Mouse (Mus musculus) adrenal gland, adult 8-10 months (tissue): ENCODE results near the gene Prdx5. TPM values are rescaled to one million over a fixed set of nuclear protein-coding genes. Genes with fewer than 3 reads are reported as not detected.

Experiments
- DNase-seq: peaks from one replicate; pipeline ENCODE4 v3.0.0; 2022
- total RNA-seq, 4 experiments: library from RNA; stranded (reverse); gene quantifications; 2 replicates each; pipeline ENCODE4 v1.2.4; 2022

Gene Prdx5
- 100 to 1,000 TPM; 197 to 273 (median 224) TPM for total RNA-seq

DNA sequence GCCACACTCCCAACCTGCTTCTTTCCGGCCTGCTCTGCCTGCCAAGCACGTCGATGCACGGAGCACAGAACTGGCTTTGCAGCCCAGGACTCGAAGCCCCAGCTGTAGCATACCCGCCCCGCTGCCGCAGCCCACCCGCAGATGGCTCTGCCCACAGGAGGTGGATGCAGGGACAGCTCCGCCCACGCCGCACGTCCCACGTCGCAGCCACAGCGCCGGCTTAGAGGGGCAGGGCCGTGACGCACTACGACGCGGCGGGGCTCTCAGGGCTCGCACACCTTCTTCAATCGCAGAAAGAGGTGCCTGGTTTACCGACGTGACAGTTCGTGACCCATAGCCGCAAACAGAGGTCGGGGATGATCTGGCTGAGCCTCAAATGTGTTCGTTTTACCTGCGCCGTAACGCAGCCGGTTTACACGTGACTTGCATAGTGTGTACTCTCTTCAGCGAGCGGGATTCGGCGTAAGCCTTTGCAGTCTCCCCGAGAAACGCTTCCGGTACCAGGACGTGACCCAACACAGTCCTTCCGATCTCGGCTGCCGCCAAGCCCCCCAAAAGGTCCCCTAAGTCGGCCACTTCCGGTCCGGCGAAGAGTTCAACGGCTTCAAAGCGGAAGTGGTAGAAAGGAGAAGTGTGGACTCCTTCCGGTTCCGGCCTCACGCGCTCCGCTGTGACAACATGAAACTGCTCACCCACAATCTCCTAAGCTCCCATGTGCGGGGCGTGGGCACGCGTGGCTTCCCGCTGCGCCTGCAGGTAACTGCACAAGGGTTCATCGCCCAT, at the start of gene Prdx5, which contains the start of gene Trmt112:
TSS of gene Prdx5 (minus strand) at position 600 of the 783 bp plus-strand sequence.
TSS of gene Trmt112 (plus strand) at position 192 of the 783 bp plus-strand sequence.
- peak; percentile 89 for DNase-seq

DNA sequence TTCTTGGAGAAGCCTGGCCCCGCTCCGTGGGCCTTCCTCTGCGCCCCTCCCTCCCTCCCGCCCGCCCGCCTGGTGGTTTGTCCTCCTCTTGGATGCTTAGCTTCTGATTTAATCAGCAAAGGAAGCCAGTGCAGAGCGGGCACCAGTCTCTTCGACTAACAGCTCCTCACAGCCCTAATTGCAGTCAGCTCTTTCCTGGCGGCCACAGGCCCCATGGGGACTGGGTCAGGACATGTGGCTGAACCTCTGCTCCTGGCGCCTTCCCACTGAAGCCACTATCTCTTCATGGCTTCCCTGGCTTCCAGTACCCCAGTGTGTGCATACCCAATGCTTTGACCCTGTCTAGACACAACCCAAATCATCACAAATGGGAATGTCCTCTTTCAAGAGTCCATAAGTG, 46.6 kb upstream of the Prdx5 start:
- DNase-seq, result no peak

DNA sequence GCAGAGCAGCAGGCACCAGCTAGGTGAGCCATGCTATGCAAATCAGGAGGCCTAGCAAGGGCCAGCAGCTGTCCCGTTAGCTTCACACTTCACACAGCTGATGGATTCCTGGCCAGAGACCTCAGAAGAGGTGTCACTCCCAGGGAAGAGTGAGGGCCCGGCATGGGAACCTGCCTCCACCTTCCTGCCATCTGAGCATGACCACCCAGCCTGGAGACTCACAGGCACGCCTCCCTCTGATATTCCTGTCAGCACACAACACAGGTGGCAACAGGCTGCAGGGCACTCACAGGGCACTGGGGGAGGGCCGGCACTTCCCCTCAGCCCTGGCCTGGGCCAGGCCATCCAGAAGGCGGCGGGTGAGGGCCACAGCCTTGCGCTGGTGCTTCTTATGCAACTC, 45.5 kb upstream of the Prdx5 start:
- no peak for DNase-seq

DNA sequence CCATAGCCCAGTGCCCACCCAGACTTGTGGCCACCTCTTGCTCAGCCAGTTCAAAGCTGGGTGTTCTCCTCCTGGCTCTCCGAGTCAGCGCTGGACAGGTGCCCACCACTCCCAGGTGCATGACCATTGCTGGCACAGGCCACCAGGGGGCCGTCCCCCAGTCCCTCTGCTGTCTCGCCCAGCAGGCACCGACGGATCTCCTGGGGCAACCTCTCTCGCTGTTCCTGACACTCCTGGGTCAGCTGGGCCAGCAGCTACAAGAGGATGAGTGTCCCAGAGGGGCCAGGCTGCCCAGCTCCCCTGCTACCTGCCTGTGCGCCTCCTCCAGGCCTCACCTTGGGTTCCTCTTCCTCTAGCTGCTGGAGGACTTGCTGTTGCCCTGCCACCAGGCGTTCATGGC, 44.1 kb upstream of the Prdx5 start:
- DNase-seq, result no peak

DNA sequence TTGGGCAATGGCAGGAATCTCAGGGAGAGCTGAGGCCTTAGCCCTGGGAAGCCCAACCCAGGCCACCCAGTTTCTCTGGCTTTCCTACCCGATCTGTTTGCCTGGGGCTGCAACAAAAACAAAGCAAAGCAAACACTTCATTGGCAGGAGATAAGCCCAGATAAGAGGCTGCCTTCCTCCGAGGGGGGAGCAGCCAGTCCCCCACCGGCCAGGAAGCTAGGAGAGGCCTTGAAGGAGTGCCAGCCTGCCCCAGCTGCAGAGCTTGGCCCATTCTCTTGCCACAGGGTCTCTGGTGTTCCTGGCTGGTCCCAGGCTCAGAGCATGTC, 42.8 kb upstream of the Prdx5 start:
- peak; percentile 82 for DNase-seq

DNA sequence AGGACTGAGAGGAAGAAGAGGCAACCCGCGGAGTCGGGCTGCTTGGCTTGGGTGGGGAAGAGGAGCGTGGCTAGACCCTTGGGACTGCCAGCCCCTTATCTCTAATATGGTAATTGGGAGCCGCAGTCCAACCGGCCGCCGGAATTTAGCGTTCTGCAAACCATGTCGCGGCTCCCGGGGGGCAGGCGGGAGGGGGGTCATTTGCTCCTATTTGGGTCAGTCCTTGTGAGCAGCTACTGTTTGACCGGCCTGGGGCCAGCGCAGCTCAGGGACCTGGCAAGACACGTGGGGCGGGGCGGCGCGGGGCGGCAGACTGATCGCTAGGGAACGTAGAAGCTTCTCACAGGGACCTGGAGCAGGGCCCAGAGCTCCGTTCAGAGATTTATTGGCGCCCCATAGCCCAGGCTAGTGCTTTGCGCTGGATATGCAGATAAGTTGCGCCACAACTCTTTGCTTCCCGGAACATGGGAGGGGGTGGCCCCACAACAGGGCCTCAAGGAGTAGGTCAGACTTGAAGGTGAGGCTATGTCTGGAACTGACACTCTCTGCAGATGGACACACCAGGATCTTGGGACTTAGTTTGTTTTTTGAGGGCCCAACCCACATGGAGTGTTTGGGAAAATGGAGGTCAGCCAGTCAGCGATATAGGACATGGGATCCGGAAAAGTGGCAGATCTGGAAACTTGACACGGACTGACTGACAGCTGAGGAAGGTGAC, 42.2 kb upstream of the Prdx5 start:
- DNase-seq, result peak; percentile 91

DNA sequence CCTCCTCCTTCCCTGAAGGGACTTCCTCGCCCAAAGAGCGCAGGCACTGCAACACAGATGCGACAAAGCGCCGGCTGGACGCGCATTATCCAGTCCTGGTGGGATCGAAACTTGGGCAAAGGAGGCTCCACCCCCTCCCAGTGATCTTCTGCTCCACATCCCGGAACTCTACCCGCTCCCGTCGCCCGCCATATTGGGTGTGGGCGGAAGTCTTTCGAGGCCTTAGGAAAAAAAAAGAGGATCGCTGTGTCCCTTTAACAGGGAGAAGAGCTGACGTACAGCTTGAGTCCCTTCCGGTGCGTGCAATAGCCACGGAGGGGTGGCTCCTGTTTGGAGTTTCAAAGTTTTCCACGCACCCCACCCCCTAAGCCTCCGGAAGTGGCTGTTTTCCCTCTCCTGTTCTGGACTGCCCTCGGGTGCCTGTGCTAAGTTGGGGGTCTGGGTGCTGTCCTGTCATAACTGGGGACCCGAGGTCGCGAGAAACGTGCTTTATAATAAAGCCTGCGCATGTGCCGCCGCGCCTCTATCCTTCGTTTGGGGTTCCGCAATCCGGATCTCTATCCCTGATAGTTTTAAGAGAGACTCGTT, 41.6 kb upstream of the Prdx5 start:
- peak; percentile 98 for DNase-seq

DNA sequence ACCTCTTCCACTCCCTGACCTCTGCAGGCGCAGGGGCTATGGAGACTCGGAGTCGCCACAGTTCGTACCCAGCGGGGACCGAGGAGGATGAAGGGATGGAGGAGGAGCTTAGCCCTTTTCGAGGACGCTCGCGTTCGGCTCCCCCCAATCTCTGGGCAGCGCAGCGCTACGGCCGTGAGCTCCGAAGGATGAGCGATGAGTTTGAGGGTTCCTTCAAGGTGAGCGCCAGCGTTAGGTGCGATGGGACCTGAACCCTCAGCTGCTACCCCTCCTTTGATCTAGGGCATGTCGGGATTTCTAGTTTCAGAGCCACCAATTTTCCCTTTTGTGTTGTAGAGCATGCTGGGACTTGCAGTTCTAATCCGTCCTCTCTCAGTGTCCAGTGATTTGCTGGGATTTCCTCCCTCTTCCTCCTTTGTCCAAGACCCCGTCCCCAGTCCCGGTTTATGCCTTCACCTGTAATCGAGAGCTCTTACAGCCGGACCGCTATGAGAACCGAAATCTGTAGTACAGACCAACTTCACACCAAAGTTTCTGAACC, 40.8 kb upstream of the Prdx5 start:
- peak; percentile 64 for DNase-seq

DNA sequence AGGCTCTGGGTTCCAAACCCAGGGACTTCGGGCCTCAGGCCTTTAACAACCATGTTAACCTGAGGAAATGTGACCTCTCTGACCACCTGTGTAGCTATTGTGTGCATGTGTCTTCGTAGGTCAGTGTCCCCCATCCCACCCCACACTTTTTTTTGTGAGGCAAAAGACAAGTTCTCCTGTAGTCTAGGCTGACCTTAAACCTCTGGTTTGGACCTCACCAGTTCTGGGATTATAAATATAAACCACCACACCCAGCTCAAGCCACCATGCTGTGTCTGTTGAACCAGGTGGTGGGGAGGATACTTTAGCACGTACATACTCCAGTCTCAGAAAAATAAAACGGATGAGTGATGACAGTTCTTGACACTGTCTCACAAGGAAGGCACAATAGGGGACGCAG, 40.0 kb upstream of the Prdx5 start:
- no peak for DNase-seq

DNA sequence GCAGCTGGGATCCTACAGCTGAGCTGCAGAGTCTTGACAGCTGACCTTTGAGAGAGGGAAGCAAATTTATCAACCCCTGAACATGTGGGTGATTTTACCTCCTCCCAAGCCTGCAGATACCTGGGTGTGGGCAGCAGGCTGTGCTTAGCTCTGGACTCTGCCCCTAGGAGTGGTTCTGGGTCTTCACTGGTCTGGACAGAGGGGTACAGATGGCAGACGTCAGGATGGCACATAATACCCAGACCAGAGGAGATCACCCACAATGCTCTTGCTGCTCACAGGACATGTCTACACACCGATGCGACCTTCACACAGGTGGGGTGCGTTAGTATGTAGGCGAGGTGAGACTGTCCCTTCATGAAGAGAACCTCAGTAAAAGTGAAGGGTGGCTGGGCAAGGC, 39.6 kb upstream of the Prdx5 start:
- no peak for DNase-seq

DNA sequence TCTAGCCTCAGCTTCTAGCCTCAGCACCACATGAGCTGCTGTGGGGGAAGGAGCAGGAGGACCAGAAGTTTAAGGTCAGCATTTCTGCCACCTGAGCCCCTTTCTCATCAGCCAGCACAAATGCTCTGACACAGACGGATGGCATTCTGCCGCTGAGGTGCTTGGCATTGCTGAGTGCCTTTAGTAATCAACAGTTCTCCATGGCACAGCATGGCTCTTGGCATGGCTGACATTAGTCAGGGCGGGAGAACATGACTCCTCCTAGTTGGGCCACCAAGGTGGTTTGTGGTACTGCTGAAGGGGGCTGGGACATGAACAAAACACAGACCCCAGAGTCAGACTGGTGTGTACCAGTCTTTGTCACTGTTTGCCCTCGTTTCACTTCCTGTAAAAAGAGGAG, 38.3 kb upstream of the Prdx5 start:
- DNase-seq, result no peak

DNA sequence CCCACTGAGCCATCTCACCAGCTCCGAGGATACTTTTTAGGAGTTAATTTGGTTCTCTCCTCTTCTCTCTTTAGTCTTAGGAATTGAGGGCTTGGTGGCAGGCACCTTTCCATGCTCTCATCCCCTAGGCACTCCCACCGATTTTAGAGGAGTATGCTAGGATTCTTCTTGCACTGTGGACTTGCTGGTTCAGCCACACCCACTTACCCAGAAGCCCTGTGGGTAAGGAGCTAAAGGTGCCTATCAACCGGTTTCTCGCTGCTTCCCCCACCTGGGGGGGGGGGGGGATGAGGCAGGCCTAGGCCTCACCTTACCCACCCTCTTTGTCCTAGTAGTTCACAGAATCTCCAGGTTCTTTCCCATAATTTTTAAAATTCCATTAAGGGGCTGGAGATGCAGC, 37.8 kb upstream of the Prdx5 start:
- DNase-seq, result no peak

DNA sequence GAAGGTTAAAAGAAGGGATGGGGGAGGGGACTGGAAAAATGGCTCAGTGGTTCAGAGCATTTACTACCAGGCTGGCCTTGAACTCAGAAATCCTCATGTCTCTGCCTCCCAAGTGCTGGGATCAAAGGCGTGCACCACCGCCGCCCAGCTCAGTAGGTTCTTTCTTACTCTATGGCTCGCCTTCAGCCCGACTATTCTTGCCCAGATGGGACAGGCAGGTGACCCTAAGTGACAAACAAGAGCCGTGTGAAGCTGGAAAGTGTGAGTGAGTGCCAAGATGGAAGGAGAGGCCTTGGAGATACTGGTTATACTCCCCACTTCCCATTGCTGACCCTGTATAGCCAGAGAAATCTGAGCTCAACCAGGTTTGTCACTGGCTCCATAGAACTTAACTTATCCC, 33.8 kb upstream of the Prdx5 start:
- no peak for DNase-seq

DNA sequence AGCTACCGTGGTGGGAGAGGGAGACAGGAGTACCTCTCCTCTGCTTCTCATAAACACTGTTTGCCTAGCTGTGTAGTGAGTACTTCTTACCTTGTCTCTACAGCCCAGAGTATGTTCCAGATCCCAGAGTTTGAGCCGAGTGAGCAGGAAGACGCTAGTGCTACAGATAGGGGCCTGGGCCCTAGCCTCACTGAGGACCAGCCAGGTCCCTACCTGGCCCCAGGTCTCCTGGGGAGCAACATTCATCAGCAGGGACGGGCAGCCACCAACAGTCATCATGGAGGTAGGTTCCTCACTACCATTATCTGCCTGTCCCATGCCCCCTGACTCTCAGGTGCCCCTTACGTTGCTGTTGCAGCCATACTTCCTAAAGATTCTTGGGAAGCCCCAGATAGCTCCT, 32.9 kb upstream of the Prdx5 start:
- no peak for DNase-seq

DNA sequence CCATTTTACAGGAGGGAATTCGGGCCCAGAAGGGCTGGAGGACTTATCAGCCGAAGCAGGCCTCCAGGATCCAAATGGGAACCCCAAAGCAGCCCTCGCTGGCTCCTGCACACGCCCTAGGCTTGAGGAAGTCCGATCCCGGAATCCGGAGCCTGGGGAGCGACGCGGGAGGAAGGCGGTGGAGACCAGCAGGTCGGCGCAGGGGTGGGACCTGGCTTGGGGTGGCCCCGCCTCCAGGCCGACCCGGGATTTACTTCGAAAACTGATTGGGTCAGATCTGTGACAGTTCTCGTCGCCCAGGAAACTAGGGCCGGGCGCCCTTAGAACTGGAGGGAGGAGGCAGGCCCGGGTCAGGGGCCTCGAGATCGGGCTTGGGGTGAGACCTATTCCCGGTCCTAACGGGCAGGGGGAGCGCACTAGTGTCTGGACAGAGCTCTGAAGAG, 32.4 kb upstream of the Prdx5 start, which contains the start of gene Gpr137:
TSS of gene Gpr137 (minus strand) at position 232 of the 443 bp plus-strand sequence.
- DNase-seq, result peak; percentile 96

DNA sequence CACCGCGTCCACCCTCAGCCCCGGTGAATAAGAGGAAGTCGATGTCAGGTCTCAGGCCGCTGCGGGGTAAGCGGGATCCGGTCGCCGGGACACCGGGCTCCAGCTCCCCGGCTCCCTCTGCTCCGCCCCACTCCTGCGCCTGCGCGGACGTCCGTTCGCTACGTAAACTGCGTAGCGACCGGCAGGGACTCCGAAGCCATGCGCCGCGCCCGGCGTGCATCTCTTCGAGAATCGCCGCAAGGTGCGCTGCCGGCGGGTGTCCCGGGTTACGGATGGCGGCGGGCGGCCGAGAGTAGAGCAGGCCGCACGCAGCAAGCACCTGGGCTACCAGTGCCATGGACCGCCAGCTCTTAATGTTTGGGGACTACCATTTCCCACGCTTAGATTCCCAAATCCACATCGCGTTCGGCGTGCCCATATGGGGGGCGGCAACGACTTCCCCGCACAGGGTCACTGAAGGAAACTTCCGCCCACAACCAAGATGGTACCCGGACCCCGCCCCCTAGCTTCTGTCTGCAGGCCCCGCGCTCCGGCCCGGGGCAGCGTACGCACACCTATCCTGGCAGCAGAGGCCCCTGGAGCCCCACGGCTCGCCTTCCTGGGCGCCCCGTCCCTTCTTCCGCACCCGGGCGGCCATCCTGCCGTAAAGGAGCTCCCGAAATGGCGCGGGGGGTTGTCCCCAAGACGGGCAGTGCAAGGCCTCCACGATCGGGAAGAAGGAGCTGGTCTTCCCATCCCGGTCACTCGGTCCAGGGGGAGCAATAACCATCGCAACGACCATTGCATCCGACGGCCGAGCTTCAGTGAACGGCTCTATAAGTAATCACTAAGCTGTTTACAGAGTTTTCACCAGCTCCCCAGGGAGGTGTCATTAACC, 31.7 kb upstream of the Prdx5 start, which contains the start of gene Bad:
TSS of gene Bad (plus strand) at position 490 of the 877 bp plus-strand sequence.
- DNase-seq, result peak; percentile 88

DNA sequence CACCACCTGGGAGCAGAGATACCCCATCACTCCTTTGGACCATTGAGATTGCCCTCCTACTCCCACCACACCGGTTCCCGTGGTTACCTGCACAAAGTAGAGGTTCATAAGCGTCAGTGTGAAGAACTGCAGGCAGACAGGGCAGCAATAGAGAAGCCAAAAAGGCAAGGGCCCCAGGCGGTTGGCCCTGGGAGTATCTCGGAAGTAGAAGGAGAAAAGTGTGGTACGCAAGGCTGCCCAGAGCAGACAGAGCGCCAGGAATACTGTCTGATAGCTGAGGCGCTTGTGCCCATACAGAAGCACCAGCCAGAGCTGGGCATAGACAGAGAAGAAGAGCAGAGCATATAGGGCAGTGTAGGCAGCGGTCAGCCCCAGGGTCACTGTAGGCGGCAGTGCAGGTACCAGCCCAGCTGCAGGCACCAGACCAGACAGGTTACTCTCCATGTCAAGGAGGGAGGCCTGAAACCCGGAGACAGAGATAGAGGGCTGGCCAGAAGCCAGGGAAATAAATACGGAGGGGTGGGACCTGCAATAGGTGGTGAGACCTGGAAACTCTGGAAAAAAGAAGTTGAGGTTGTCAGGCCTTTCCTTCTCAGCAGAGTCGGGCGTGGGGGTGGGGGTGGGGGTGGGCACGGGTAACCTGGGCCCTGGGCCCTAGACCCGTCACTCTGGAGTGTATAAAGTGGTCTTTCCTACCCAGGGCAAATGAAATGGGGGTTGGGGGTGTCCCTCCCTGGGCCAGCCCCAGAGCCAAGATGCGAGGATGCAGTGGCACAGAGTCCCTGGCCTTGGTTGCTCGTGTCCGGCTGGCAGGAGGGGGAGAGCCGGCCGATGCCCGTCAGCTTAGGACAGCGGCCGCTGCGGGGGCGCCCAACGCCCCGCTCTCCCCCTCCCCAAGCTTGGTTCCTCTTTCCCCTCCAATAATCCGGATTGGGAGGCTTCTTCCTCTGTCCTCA, 30.8 kb upstream of the Prdx5 start:
- no peak for DNase-seq

DNA sequence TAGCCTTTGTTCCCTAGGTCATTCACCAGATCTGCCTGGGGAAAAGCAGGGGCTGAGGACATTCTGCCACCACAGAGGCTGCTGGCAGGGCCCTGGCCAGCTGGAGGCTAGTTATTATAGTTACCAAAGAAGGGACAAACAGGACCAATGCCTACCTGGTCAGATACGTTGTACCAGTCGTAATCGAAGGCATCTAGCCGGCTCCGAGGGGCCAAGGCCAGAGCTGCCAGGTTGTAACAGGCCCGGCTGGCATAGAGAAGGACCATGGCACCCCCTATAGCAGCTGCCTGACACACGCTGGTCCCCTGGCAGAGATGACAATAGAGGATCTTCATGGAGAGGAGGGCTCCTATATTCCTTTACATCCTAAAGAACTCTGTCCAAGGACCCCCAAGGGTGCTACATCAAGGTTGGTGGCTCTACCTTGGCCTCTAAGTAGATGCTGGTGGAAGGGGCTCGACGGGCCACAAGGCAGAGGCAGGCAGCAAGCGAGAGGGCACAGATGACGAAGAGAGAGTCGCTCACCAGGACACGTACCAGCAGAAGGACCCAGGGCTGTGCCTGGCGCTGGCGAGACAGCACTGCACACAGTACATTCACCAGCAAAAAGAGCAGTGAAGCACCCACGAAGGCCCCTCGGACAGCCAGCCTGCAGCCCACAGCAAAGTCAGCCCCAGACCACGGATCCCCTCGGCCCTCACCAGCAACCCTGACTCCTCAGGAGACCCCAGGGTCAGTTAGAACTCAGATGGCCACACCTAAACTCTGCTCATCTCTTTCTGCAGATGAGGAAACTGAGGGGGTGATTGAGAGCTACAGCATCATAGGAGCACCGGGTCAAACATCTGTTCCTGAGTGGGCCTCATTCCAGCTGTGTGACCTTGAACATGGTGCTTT, 29.4 kb upstream of the Prdx5 start:
- DNase-seq, result no peak

DNA sequence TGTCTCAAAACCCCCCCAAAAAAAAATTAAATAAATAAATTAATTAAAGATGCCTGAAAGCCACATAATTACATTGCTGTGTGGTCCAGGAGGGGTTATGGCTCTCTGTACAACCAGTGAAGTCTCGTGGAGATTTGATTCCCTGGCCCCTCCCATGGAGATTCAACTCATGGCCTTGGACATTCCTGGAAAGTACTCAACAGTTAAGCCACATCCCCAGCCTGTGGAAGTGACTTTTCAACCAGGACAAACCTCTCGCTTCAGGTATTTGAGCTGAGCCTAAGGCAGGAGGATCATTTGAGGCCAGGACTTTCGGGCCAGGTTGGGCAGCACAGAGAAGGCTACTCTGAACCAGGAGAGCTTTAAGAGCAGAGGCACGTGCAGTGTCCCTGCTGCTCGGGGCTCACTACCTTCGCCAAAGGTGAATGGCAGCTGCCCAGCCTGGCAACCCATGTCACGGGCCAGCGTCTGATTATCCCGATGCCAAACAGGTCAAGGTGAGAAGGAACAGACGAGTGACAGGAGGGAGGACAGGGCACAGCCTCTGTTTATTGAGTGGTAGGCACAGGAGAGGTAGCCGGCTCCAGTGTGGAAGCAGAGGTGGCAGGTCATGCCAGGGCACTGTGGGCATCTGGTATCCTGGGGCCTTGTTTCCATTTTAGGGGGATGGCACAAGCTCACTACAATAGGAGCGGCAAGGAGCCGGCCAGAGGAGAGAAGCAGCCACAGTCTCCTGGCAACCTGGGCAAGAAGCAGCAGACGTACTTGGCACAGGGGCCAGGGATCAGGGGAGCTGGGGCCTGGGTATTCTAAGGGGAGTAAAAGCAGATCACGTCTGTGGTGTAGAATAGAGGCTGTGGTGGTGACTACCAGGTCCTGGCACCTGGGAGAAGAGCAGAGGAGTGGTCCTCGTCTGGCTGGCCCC, 27.9 kb upstream of the Prdx5 start:
- DNase-seq, result no peak
